ENCODE assay signal across 33 mouse cellular contexts in the genomic region with DNA sequence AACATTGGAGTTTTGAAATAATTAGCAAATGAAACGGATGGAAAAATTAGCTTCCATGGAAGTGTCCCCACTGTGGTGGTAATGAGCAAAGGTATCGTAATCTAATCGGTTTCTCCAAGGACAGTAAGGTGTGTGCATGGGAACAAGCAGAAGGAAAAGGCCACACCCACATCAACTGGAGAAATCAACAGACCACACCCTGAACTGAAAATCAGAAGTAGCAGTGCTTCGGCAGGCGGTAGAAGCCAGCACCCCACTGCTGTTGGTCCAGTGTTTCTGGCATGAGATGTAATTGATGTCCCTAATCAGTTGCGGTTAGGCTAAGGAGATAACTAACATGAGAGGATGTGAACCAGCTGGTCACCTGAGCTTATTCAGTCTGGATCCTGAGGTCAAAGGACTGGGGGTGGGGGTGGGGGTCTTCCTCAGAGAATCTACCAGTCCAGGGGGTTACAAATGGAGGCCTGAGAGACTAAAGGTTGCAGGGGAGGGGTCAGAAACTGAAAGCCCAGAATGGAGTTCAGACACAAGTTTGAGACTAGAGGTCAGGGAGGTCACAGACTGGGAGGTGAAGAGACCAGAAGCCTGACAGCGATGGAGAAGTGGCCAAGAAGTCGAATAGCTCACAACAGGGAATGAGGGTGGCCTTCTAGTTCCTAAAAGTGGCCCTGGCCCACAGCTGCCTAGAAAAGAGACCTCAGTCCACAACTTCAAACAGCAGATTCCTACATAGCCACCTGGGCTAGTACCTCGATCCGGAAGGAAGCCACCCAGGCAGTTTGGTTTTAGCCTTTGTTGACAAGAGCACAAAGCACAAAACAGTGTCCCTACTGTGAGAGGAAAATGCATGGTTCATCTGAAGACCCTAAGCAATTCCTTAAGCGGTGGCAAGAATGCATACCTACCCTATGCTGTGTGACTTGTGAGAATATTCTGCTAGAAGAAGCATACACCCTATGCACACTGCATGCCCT. TPM values are rescaled to one million over a fixed set of nuclear protein-coding genes. Genes with fewer than 3 reads are reported as not detected.
DNase-seq lines count a peak whose midpoint lies in the region; ATAC-seq and TF ChIP-seq lines count a peak whose summit lies in the region.
"Had no signal": no experiment of that assay in that cellular context is flagged by ENCODE, and none has a peak within 500 bp of the region (broad histone marks: within the 10 kb centered on the region; RNA-seq: fewer than 3 reads in every experiment).

No protein-coding gene starts in this region.

- H3K27ac ChIP-seq in hindbrain, embryonic 10.5 days = 0 out of 2 replicates have a peak overlapping the region, but pooled peaks have one; percentile 23
- H3K27ac ChIP-seq in hindbrain, embryonic 13.5 days = no peak overlapping the region
- H3K27ac ChIP-seq in MEL (ENCODE audit: control insufficient read depth, low read depth, low read length) = no peak overlapping the region
- no peak overlapping the region for H3K27ac ChIP-seq in intestine, embryonic 16.5 days (ENCODE audit: low read length)
- H3K27ac ChIP-seq in stomach, postnatal 0 days (replicated peaks) = no peak overlapping the region
- H3K27ac ChIP-seq: embryonic facial prominence, embryonic 10.5 days; gastrocnemius, adult 2 months; heart, embryonic 10.5 days; hindbrain, postnatal 0 days; limb, embryonic 15.5 days; liver, embryonic 14.5 days; midbrain, embryonic 13.5 days; neural tube, embryonic 12.5 days had no signal

- no peak overlapping the region for H3K4me3 ChIP-seq in hindbrain, embryonic 10.5 days
- H3K4me3 ChIP-seq in hindbrain, embryonic 13.5 days = no peak overlapping the region
- no peak overlapping the region for H3K4me3 ChIP-seq in MEL (ENCODE audit: control insufficient read depth in 1 of 2, insufficient read depth in 1 of 2, low read depth in 2 of 2, low read length in 2 of 2)
- H3K4me3 ChIP-seq in intestine, embryonic 16.5 days (ENCODE audit: low read length) = no peak overlapping the region
- H3K4me3 ChIP-seq in stomach, postnatal 0 days (ENCODE audit: low read depth, low read length) = no peak overlapping the region
- H3K4me3 ChIP-seq: embryonic facial prominence, embryonic 10.5 days; gastrocnemius, adult 2 months; heart, embryonic 10.5 days; limb, embryonic 15.5 days; megakaryocyte, embryonic 14.5 days; midbrain, embryonic 13.5 days; neural tube, embryonic 12.5 days had no signal

- no peak overlapping the region for H3K9ac ChIP-seq in hindbrain, embryonic 13.5 days
- H3K9ac ChIP-seq in MEL (ENCODE audit: control insufficient read depth, low read depth, low read length, poor library complexity, severe bottlenecking) = no peak overlapping the region
- no peak overlapping the region for H3K9ac ChIP-seq in intestine, embryonic 16.5 days (ENCODE audit: low read depth, low read length)
- H3K9ac ChIP-seq in stomach, postnatal 0 days (ENCODE audit: low read length) = no peak overlapping the region
- H3K9ac ChIP-seq: limb, embryonic 15.5 days; liver, embryonic 14.5 days; lung, embryonic 14.5 days; midbrain, embryonic 13.5 days; neural tube, embryonic 12.5 days had no signal

- no peaks in the 10 kb centered on the region for H3K9me3 ChIP-seq in hindbrain, embryonic 10.5 days
- no peaks in the 10 kb centered on the region for H3K9me3 ChIP-seq in hindbrain, embryonic 13.5 days
- no peaks in the 10 kb centered on the region for H3K9me3 ChIP-seq in MEL (replicated peaks; ENCODE audit: insufficient read depth, low read length)
- no peaks in the 10 kb centered on the region for H3K9me3 ChIP-seq in intestine, embryonic 16.5 days (ENCODE audit: control insufficient read depth, low read length)
- H3K9me3 ChIP-seq in stomach, postnatal 0 days (ENCODE audit: control insufficient read depth, low read length) = no peaks in the 10 kb centered on the region
- H3K9me3 ChIP-seq: embryonic facial prominence, embryonic 10.5 days; G1E; heart, embryonic 10.5 days; limb, embryonic 15.5 days; megakaryocyte, embryonic 14.5 days; midbrain, embryonic 13.5 days; neural tube, embryonic 12.5 days had no signal

- DNase-seq in hindbrain, embryonic 10.5 days (ENCODE audit: low spot score) = no peak
- no peak for DNase-seq in MEL (ENCODE audit: low read depth, low spot score)
- DNase-seq in stomach, postnatal 0 days (ENCODE audit: low spot score) = no peak
- DNase-seq in frontal cortex, adult 2 months (ENCODE audit: extremely low spot score in 1 of 2, low spot score in 1 of 2) = no peak
- DNase-seq in gastrocnemius, postnatal 14 days = no peak
- DNase-seq: cerebellum, adult 11-12 months; cerebellum, postnatal 10 days; gastrocnemius, adult 2 months; kidney, adult 18-20 months; kidney, postnatal 10 days; left cerebral cortex, postnatal 4 days; lung, embryonic 14.5 days; thymus, adult 18-20 months had no signal

- H3K4me1 ChIP-seq in hindbrain, embryonic 10.5 days (replicated peaks) = peaks cover 28% of the 10 kb centered on the region
- peaks cover 18% of the 10 kb centered on the region; the same call in 1 of the 2 replicates for H3K4me1 ChIP-seq in hindbrain, embryonic 13.5 days (replicated peaks)
- peaks cover 13 to 33% of the 10 kb centered on the region in 2 experiments for H3K4me1 ChIP-seq in MEL (ENCODE audit: control insufficient read depth in 1 of 2, insufficient read depth in 2 of 2, low read length in 2 of 2)
- H3K4me1 ChIP-seq in intestine, embryonic 16.5 days (ENCODE audit: control insufficient read depth, insufficient read depth, low read length) = no peaks in the 10 kb centered on the region
- no peaks in the 10 kb centered on the region for H3K4me1 ChIP-seq in stomach, postnatal 0 days (replicated peaks; ENCODE audit: control insufficient read depth, insufficient read depth)
- H3K4me1 ChIP-seq: heart, embryonic 10.5 days; limb, embryonic 15.5 days had no signal

- TF ChIP-seq CTCF in MEL (IDR thresholded peaks at IDR 0.05 in 2 of 3, conservative IDR thresholded peaks at IDR 0.05 in 1 of 3; ENCODE audit: control insufficient read depth in 1 of 3, insufficient read depth in 1 of 3, low read depth in 2 of 3, low read length in 3 of 3, poor library complexity in 1 of 3, severe bottlenecking in 1 of 3) = no peak
- no peak for TF ChIP-seq CTCF in stomach, postnatal 0 days (IDR thresholded peaks at IDR 0.05; ENCODE audit: low read depth)

- H3K4me2 ChIP-seq in hindbrain, embryonic 13.5 days = no peak overlapping the region
- no peak overlapping the region for H3K4me2 ChIP-seq in intestine, embryonic 16.5 days (ENCODE audit: low read depth, low read length)
- H3K4me2 ChIP-seq in stomach, postnatal 0 days (replicated peaks; ENCODE audit: low read depth) = no peak overlapping the region
- H3K4me2 ChIP-seq: limb, embryonic 15.5 days; lung, embryonic 14.5 days; midbrain, embryonic 13.5 days; neural tube, embryonic 12.5 days had no signal

- no peaks in the 10 kb centered on the region for H3K79me2 ChIP-seq in MEL (ENCODE audit: control insufficient read depth, insufficient read depth, low read length, poor library complexity)

- H3K36me3 ChIP-seq in hindbrain, embryonic 10.5 days = no peaks in the 10 kb centered on the region
- no peaks in the 10 kb centered on the region for H3K36me3 ChIP-seq in hindbrain, embryonic 13.5 days
- peaks cover 0 to 20% of the 10 kb centered on the region in 2 experiments; a peak in 2 of 4 replicates for H3K36me3 ChIP-seq in MEL (ENCODE audit: control insufficient read depth in 1 of 2, insufficient read depth in 2 of 2, low read length in 2 of 2)
- no peaks in the 10 kb centered on the region for H3K36me3 ChIP-seq in intestine, embryonic 16.5 days (ENCODE audit: control insufficient read depth, insufficient read depth, low read length)
- H3K36me3 ChIP-seq in stomach, postnatal 0 days (ENCODE audit: control insufficient read depth, insufficient read depth, low read length) = no peaks in the 10 kb centered on the region
- H3K36me3 ChIP-seq: embryonic facial prominence, embryonic 10.5 days; G1E; heart, embryonic 10.5 days; limb, embryonic 15.5 days; midbrain, embryonic 13.5 days; neural tube, embryonic 12.5 days had no signal

- no peak for TF ChIP-seq POLR2A in MEL (IDR thresholded peaks at IDR 0.05; ENCODE audit: control insufficient read depth in 1 of 2, insufficient read depth in 1 of 2, low read depth in 1 of 2, low read length in 2 of 2, poor library complexity in 1 of 2)

- intact Hi-C loops in gastrocnemius, postnatal 14 days (cut with DNase I; ENCODE audit: low total_unique reads) = loop anchor here (10.0 kb wide), 2 partner anchors 107 to 193 kb away; no protein-coding TSS in a partner anchor

- ATAC-seq in hindbrain, embryonic 13.5 days (ENCODE audit: low FRiP score) = no peak
- ATAC-seq in intestine, embryonic 16.5 days = peak; percentile 50; the same call in 1 of the 2 replicates
- ATAC-seq in stomach, postnatal 0 days (ENCODE audit: low FRiP score, low TSS enrichment) = peak; percentile 56; the same call in 1 of the 2 replicates
- ATAC-seq: hindbrain, postnatal 0 days; midbrain, embryonic 13.5 days had no signal

- H3K27me3 ChIP-seq in hindbrain, embryonic 10.5 days (ENCODE audit: insufficient read depth, poor library complexity, severe bottlenecking) = no peaks in the 10 kb centered on the region
- no peaks in the 10 kb centered on the region; the same call in 1 of the 2 replicates for H3K27me3 ChIP-seq in hindbrain, embryonic 13.5 days
- no peaks in the 10 kb centered on the region for H3K27me3 ChIP-seq in MEL (ENCODE audit: control insufficient read depth in 1 of 2, insufficient read depth in 2 of 2, low read length in 2 of 2)
- no peaks in the 10 kb centered on the region for H3K27me3 ChIP-seq in intestine, embryonic 16.5 days (replicated peaks; ENCODE audit: control insufficient read depth, insufficient read depth, low read length)
- H3K27me3 ChIP-seq in stomach, postnatal 0 days (ENCODE audit: control insufficient read depth, insufficient read depth, low read length) = no peaks in the 10 kb centered on the region
- H3K27me3 ChIP-seq: limb, embryonic 15.5 days; midbrain, embryonic 13.5 days; neural tube, embryonic 12.5 days had no signal

- no peak for TF ChIP-seq RAD21 in MEL (IDR thresholded peaks at IDR 0.05; ENCODE audit: low read depth, low read length)

- TF ChIP-seq EP300 in MEL (IDR thresholded peaks at IDR 0.05; ENCODE audit: low read depth in 1 of 2, low read length in 2 of 2) = no peak; a peak in 1 of 4 replicates
- no peak for TF ChIP-seq EP300 in stomach, postnatal 0 days (optimal IDR thresholded peaks at IDR 0.05)

- WGBS in hindbrain, embryonic 10.5 days = 44% methylated on average over 11 of the region's 11 CpGs
- 44% methylated on average over 11 of the region's 11 CpGs for WGBS in hindbrain, embryonic 13.5 days
- WGBS in intestine, embryonic 16.5 days = 53% methylated on average over 11 of the region's 11 CpGs
- WGBS in stomach, postnatal 0 days = 49% methylated on average over 11 of the region's 11 CpGs

RNA-seq across cellular contexts. Expression of gene Klf13, which starts 9.1 kb away (rescaled TPM):
- 31.7 and 33.4 TPM in 2 replicates for polyA plus RNA-seq in hindbrain, embryonic 10.5 days (2016; fragmentation: Nextera tagmentation; extraction: Ambion mirVana)
- 25.7 and 26.9 TPM in 2 replicates for polyA plus RNA-seq in hindbrain, embryonic 13.5 days (2015; fragmentation: Nextera tagmentation; extraction: Ambion mirVana)
- total RNA-seq in MEL (2012; rRNA removed) = 20.5 and 21.6 TPM in 2 replicates
- polyA plus RNA-seq in MEL (2012; ENCODE audit: insufficient read depth in 1 of 2, insufficient read length in 2 of 2, low read depth in 1 of 2, low replicate concordance in 2 of 2, missing spikeins in 1 of 2) = 100 to 1,000 TPM in 1 of 2 experiments, 10 to 100 TPM in 1; 26.9 to 118 TPM
- 23.1 and 23.3 TPM in 2 replicates for polyA plus RNA-seq in intestine, embryonic 16.5 days (2015; fragmentation: Nextera tagmentation; extraction: Ambion mirVana)
- 25.0 and 26.9 TPM in 2 replicates for polyA plus RNA-seq in stomach, postnatal 0 days (2015; fragmentation: Nextera tagmentation; extraction: Ambion mirVana)
- polyA plus RNA-seq in frontal cortex, adult 2 months (2012; rRNA removed) = 57.6 and 60.4 TPM in 2 replicates
- 10 to 100 TPM; 42.5 to 65.2 TPM for total RNA-seq in gastrocnemius, postnatal 14 days (2021)

RNA-seq across cellular contexts. Expression of gene E030018B13Rik, which starts 31.1 kb away (rescaled TPM):
- not detected in 2 replicates for polyA plus RNA-seq in hindbrain, embryonic 10.5 days (2016; fragmentation: Nextera tagmentation; extraction: Ambion mirVana)
- 0.19 TPM in 1 of 2 replicates, not detected in the other for polyA plus RNA-seq in hindbrain, embryonic 13.5 days (2015; fragmentation: Nextera tagmentation; extraction: Ambion mirVana)
- not detected in 2 replicates for total RNA-seq in MEL (2012; rRNA removed)
- under 1 TPM in 1 of 2 experiments, not detected in 1; 0.07 TPM for polyA plus RNA-seq in MEL (2012; ENCODE audit: insufficient read depth in 1 of 2, insufficient read length in 2 of 2, low read depth in 1 of 2, low replicate concordance in 2 of 2, missing spikeins in 1 of 2)
- not detected in 2 replicates for polyA plus RNA-seq in intestine, embryonic 16.5 days (2015; fragmentation: Nextera tagmentation; extraction: Ambion mirVana)
- polyA plus RNA-seq in stomach, postnatal 0 days (2015; fragmentation: Nextera tagmentation; extraction: Ambion mirVana) = not detected in 2 replicates
- not detected in 2 replicates for polyA plus RNA-seq in frontal cortex, adult 2 months (2012; rRNA removed)
- not detected for total RNA-seq in gastrocnemius, postnatal 14 days (2021)
- total RNA-seq: adrenal gland, adult 18-20 months; adrenal gland, postnatal 4 days; G1E; granulocyte monocyte progenitor cell, adult 5-6 weeks; hematopoietic stem cell, adult 5-6 weeks; hindbrain, postnatal 0 days; layer of hippocampus, adult 18-20 months; layer of hippocampus, postnatal 14 days; left cerebral cortex, adult 8-10 months; left cerebral cortex, postnatal 4 days had no signal
- polyA plus RNA-seq: cortical plate, adult 2 months; embryonic facial prominence, embryonic 10.5 days; forebrain, embryonic 11.5 days; G1E; hindbrain, postnatal 0 days; limb, embryonic 15.5 days; liver, embryonic 14.5 days had no signal
